Mouse (Mus musculus) liver, postnatal 0 days (tissue): ENCODE measurements around the gene Mis18a.

Experiments used
- CTCF ChIP-seq: sonication (generic); IDR thresholded peaks from 2 replicates; pipeline ENCODE4 v1.5.1; 2016; ENCODE audit warnings: antibody characterized with exemption, low read depth
- EP300 ChIP-seq: IDR thresholded peaks from 2 replicates; pipeline ENCODE4 v1.6.1; 2016; ENCODE audit warnings: antibody characterized with exemption, low read depth, mild to moderate bottlenecking

- TF ChIP-seq CTCF (no peak), EP300 (no peak)
These were observed 32.1 kb downstream of the Mis18a start for GRCm38 (mm10) chr16:90695121-90695520.
